Mouse (Mus musculus) embryonic stem cell, embryonic (primary cell): ENCODE measurements around the gene Zc3h12b.

Experiments used
- CTCF ChIA-PET, 4 experiments: fragments of 300-600 bp in 2 of 4; fragments of 350-600 bp in 2 of 4; sonication (Branson Sonifier 250); formaldehyde crosslinking; loops; one replicate each; lab custom pipeline; 2022; ENCODE audit warnings: inconsistent platforms in 2 of 4; lab: Charles Lee
- POLR2A ChIA-PET, 4 experiments: fragments of 300-600 bp in 2 of 4; fragments of 350-600 bp in 2 of 4; sonication (Branson Sonifier 250); formaldehyde crosslinking; loops; one replicate each; lab custom pipeline; 2022; ENCODE audit warnings: antibody characterized with exemption in 4 of 4, inconsistent platforms in 1 of 4; lab: Charles Lee

The Zc3h12b gene

GRCm38 (mm10) chrX:95967847-95968593 lies 256.5 kb downstream of the Zc3h12b start:
- ChIA-PET POLR2A (interaction anchor here in 3 of 4 experiments (0.6 to 4.5 kb wide), 38 partner anchors 9 to 1756 kb away, joined by 3 to 27 read pairs (median 4); partner anchors contain the start of genes Las1l (in 3 of the 3), Amer1 (in 1 of the 3), Eda2r (in 1 of the 3) and Eif2s3x (in 1 of the 3)), CTCF (interaction anchor here (0.6 to 0.9 kb wide), 6 partner anchors 17 to 1102 kb away, joined by 3 to 8 read pairs (median 4); no protein-coding TSS in a partner anchor)

GRCm38 (mm10) chrX:95968594-95968965 lies 257.1 kb downstream of the Zc3h12b start:
- ChIA-PET POLR2A (interaction anchor here in 3 of 4 experiments (0.6 to 4.5 kb wide), 18 partner anchors 9 to 1408 kb away, joined by 3 to 27 read pairs (median 6); partner anchors contain the start of genes Las1l (in 3 of the 3) and Eda2r (in 1 of the 3)), CTCF (no interaction called here)

- ChIA-PET POLR2A (interaction anchor here in 2 of 4 experiments (0.8 to 4.5 kb wide), 3 partner anchors 12 to 165 kb away, joined by 3 to 23 read pairs (median 15); partner anchors contain the start of gene Las1l (in 1 of the 2)), CTCF (no interaction called here)
Measured at GRCm38 (mm10) chrX:95969116-95969515, 257.6 kb downstream of the Zc3h12b start.

GRCm38 (mm10) chrX:95969936-95970335 lies 258.5 kb downstream of the Zc3h12b start:
- ChIA-PET POLR2A (interaction anchor here in 1 of 4 experiments (4.5 kb wide), 1 partner anchor 13 kb away, joined by 23 read pairs; the partner anchor contains the start of gene Las1l), CTCF (interaction anchor here in 1 of 4 experiments (0.8 kb wide), 1 partner anchor 29 kb away, joined by 6 read pairs; no protein-coding TSS in a partner anchor)
